Mouse (Mus musculus): ENCODE measurements around the gene Rsf1. TPM values are rescaled to one million over a fixed set of nuclear protein-coding genes. Genes with fewer than 3 reads are reported as not detected.
A peak's percentile ranks its signal among the peaks of the same experiment; 100 is the strongest.

Gene Rsf1
- polyA plus RNA-seq, 1 experiment from 2014 or later: 34.9 TPM

DNA sequence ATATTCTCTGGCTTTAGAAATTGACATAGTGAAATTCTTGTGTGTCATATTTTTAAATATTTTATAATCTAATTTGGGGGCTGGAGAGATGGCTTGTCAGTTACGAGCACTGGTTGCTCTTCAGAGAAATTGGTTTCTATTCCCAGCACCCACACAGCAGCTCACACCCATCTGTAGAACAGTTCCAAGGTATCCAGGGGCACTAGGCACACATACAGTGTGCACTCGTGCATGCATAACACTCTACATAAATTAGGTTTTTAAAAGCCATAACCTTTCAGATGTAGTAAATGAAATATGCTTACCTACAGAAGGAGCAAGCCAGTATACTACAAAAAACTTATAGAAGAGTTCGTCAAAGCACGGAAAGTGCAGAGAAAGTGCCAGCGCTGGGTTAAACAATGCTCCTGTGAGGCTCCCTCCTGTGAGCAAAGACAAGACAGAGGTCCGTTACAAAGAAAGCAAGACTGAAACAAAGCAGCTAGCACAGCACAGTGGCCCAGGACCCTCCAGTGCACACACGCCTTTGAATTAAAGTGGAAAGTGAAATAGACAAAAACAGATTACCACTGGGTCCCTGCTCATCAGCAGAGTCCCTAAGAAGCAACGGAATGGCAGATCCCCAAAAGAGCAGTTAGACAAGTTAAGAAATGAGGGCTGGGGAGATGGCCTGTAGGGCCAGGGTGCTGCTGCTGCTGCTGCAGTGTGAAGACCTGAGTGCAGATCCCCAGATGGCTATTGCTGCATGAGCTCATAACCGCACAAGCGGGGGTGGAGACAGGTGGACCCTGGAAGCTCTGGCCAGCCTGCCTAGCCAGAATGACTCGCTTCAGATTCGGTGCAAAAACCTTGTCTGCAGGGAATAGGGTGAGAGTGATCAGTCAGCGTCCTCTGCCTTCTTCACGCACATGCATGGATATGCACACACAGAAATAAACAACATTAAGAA lies 149.3 kb downstream of the Rsf1 start:
- no peak for ATAC-seq (ENCODE audit: insufficient number of reproducible peaks, insufficient read depth, low FRiP score, low TSS enrichment, low read depth)
- Histone ChIP-seq H3K4me3 (no peak overlapping the region), H3K4me2 (no peak overlapping the region), H3K27me3 (no peaks in the 10 kb centered on the region), H3K9ac (no peak overlapping the region), H3K9me3 (no peaks in the 10 kb centered on the region), H3K4me1 (no peaks in the 10 kb centered on the region), H3K27ac (no peak overlapping the region; the same call in 1 of the 2 replicates), H3K36me3 (peaks cover 19% of the 10 kb centered on the region)
- 61% methylated on average over 14 of the region's 14 CpGs for WGBS

DNA sequence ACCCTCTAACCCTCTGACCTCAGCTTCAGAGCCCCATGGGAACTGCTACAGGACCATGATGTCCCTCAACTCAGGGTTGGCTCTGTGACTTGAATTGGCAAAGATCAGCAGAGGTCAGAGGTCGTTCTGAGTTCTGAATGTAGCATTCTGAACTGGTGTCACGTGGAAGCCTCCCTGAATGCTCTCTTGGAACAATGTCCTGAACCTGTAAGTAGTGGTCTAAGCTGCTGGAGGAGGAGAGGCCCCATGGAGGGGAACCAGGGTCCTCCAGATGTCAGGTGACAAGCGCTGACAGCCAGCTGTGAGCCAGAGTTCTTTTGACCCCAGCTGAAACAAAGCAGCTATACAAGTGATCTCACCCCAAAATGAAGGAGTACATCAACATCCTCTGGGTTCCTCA lies 150.7 kb downstream of the Rsf1 start:
- H3K9me3 ChIP-seq: no peaks in the 10 kb centered on the region
- WGBS: 58% methylated on average over 3 of the region's 3 CpGs
- no peaks in the 10 kb centered on the region for H3K4me1 ChIP-seq
- H3K4me3 ChIP-seq: no peak overlapping the region
- peaks cover 15% of the 10 kb centered on the region for H3K36me3 ChIP-seq
- no peak overlapping the region for H3K4me2 ChIP-seq
- H3K27me3 ChIP-seq: no peaks in the 10 kb centered on the region
- no peak overlapping the region for H3K9ac ChIP-seq
- no peak overlapping the region for H3K27ac ChIP-seq
- ATAC-seq (ENCODE audit: insufficient number of reproducible peaks, insufficient read depth, low FRiP score, low TSS enrichment, low read depth): no peak

DNA sequence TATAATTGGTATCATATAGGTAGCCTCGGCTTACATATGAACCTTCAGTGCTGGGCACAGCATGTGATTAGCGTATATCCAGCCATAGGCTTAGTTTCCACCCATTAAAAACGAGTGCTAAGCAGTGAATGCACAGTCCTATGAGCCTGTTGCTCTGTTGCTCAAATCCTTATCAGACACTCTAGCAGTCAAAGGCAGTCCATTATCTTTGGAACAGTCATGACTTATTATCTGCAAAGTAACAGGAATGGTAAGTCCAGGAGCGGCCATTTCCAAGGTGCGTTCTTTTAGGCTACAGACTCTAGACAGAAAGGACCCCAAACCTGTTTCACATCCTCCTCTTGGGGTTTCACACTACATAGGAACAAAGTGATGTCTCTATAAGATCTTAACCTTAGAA lies 153.9 kb downstream of the Rsf1 start:
- no peak for ATAC-seq (ENCODE audit: insufficient number of reproducible peaks, insufficient read depth, low FRiP score, low TSS enrichment, low read depth)
- H3K4me1 ChIP-seq: peaks cover 10% of the 10 kb centered on the region
- no peak overlapping the region for H3K9ac ChIP-seq
- no peaks in the 10 kb centered on the region for H3K36me3 ChIP-seq
- no peak overlapping the region for H3K27ac ChIP-seq
- H3K9me3 ChIP-seq: no peaks in the 10 kb centered on the region
- WGBS: 88% methylated on average over 5 of the region's 5 CpGs
- no peak overlapping the region for H3K4me2 ChIP-seq
- H3K4me3 ChIP-seq: no peak overlapping the region
- H3K27me3 ChIP-seq: peaks cover 10% of the 10 kb centered on the region

DNA sequence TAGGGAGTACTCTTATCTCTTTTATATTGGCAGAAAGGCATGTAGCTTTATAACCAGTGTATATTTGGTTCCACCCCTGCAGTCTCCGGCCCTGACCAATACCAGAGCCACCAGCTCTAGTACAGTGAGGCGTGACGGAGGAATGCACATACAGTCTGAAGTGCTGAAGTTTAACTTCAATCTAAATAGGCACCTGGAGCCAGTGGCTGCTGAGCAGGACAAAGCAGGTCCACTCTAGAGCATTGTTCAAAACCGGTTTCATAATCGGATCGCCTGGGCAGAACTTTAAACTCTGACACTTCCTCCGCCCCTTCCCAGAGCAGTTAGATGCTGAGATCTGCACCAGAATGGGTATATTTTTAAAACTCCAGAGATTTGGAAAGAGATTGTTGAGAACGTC lies 155.3 kb downstream of the Rsf1 start:
- no peak overlapping the region for H3K4me2 ChIP-seq
- peaks cover 10% of the 10 kb centered on the region for H3K4me1 ChIP-seq
- H3K27me3 ChIP-seq: peaks cover 10% of the 10 kb centered on the region
- no peak overlapping the region for H3K27ac ChIP-seq
- H3K9ac ChIP-seq: no peak overlapping the region
- no peak for ATAC-seq (ENCODE audit: insufficient number of reproducible peaks, insufficient read depth, low FRiP score, low TSS enrichment, low read depth)
- WGBS: 83% methylated on average over 8 of the region's 8 CpGs
- H3K4me3 ChIP-seq: no peak overlapping the region
- H3K36me3 ChIP-seq: no peaks in the 10 kb centered on the region
- H3K9me3 ChIP-seq: no peaks in the 10 kb centered on the region

DNA sequence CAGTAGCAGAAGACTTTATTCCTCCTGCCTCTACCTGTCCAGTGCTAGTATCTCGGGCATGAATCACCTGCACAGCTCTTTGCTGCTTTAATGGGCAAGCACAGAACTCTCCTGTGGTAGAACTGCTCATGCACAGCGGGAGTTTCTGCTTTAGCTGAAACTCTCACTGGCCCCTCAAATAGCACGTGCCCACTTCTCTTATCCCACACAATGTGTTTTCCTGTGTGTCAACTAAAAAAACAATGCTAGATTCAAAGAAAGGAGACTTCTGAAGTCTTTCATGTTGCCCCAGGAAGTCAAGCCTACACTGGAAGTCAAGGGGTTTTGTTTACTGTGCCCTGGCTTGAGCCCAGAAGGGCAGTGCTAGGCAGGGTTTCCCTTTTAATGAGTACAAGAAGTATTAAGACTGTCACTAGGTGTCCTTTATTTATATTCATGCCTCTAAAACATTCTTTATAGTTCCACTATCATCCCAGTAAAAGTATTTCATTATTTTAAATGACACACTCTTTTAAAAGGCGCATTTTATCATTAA lies 156.3 kb downstream of the Rsf1 start:
- Histone ChIP-seq H3K4me2 (no peak overlapping the region), H3K9ac (no peak overlapping the region), H3K9me3 (no peaks in the 10 kb centered on the region), H3K4me3 (no peak overlapping the region), H3K27ac (no peak overlapping the region), H3K4me1 (peaks cover 10% of the 10 kb centered on the region), H3K36me3 (no peaks in the 10 kb centered on the region), H3K27me3 (peaks cover 10% of the 10 kb centered on the region)
- no peak for ATAC-seq (ENCODE audit: insufficient number of reproducible peaks, insufficient read depth, low FRiP score, low TSS enrichment, low read depth)
- WGBS: 52% methylated on average over 4 of the region's 4 CpGs

DNA sequence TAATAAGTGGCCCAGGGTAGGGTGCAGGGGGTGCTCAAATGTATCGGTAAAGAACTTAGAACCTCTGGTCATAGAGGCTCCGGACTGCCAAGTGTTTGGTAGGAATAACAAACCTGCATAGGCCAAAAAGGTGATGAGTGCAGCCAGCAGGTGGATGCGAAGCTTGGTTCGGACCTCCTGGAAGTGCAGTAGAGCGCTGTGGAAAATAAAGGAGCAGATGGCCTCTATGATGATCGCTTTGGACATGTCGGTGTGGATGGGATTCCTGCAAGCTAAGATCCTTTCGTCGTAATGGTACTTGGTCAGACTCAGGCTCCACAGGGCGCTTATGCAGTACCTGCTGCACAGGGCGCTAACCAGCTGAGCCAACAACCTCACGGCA lies 157.6 kb downstream of the Rsf1 start:
- WGBS: 7% methylated on average over 12 of the region's 12 CpGs
- H3K36me3 ChIP-seq: no peaks in the 10 kb centered on the region
- peaks cover 10% of the 10 kb centered on the region for H3K4me1 ChIP-seq
- H3K4me2 ChIP-seq: peak overlapping the region; percentile 95
- no peak overlapping the region for H3K27ac ChIP-seq
- H3K9ac ChIP-seq: peak overlapping the region; percentile 77
- H3K9me3 ChIP-seq: no peaks in the 10 kb centered on the region
- peaks cover 10% of the 10 kb centered on the region for H3K27me3 ChIP-seq
- H3K4me3 ChIP-seq: peak overlapping the region; percentile 60
- peak; percentile 21; the same call in 1 of the 2 replicates for ATAC-seq (ENCODE audit: insufficient number of reproducible peaks, insufficient read depth, low FRiP score, low TSS enrichment, low read depth)

DNA sequence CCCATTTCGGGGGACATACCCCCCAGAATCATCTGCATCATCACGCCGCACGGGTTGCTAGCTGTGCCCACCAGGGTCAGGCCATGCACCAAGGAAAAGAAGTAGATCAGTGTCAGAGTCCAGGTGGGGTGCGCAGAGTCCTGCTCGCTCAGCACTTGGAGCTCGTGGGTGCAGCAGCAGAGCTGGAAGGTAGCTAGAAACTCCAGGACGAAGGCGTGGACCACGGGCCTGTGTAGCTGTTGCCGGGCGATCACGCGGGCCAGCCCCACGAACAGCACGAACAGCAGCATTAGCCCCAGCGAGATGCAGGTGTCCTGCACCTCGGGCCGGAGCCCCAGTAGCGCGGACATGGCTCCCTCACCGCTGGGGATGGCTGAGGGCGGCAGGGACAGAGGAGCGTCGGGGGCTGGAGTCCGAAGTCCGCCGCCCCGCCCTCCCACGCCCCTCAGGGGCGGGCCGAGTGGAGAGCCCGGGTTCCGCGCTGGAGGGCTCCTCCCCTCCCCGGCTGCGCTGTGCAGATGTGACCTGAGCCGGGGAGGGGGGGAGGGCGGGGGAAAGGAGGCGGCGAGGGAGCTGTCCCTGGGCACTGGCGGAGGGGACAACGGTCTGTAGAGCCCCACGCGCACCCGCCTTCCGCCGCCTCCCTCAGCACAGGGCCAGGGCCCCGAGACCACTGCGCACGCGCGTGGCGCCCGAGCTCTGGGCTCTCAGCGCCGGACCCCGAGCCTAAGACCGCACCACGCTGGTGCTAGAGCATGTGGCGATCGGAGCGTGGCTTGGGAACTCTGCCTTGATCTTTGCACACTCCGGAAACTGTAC lies 158.2 kb downstream of the Rsf1 start, which contains the start of gene Aqp11:
TSS of gene Aqp11 (minus strand) at position 652 of the 819 bp plus-strand sequence.
- H3K9ac ChIP-seq: peak within 1 kb of the TSS; percentile 77
- H3K36me3 ChIP-seq: no peaks in the 10 kb centered on the region
- H3K27me3 ChIP-seq: peaks cover 10% of the 10 kb centered on the region
- no peak within 1 kb of the TSS for H3K27ac ChIP-seq
- H3K4me1 ChIP-seq: peaks cover 10% of the 10 kb centered on the region
- 2% methylated on average over 52 of the region's 64 CpGs for WGBS
- peak; percentile 91 for ATAC-seq (ENCODE audit: insufficient number of reproducible peaks, insufficient read depth, low FRiP score, low TSS enrichment, low read depth)
- peak within 1 kb of the TSS; percentile 60 for H3K4me3 ChIP-seq
- H3K9me3 ChIP-seq: no peaks in the 10 kb centered on the region
- H3K4me2 ChIP-seq: peak within 1 kb of the TSS; percentile 95

DNA sequence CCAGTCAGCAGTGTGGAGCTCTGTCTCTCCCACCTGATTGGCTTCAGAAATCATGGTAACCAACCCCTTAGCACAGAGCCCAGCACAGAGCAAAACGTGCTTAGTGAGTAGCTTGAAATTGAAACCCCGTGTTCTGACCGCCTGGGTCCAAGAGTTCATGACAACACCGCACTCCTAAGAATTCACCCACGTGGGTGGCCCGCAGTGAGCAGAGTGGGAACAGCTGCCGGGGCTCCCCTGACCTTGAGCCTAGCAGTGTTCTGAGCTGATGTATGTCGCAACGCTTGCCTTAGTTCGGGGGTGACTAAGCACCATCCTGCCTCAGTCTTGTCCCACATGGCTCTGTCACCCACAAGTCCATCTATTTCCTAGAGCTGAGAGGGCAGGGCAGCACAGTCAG lies 161.3 kb downstream of the Rsf1 start:
- Histone ChIP-seq H3K9me3 (no peaks in the 10 kb centered on the region), H3K9ac (no peak overlapping the region), H3K36me3 (no peaks in the 10 kb centered on the region), H3K4me2 (no peak overlapping the region), H3K4me3 (no peak overlapping the region), H3K27me3 (peaks cover 10% of the 10 kb centered on the region), H3K27ac (no peak overlapping the region), H3K4me1 (peaks cover 13% of the 10 kb centered on the region)
- ATAC-seq (ENCODE audit: insufficient number of reproducible peaks, insufficient read depth, low FRiP score, low TSS enrichment, low read depth): no peak
- 24% methylated on average over 10 of the region's 10 CpGs for WGBS

DNA sequence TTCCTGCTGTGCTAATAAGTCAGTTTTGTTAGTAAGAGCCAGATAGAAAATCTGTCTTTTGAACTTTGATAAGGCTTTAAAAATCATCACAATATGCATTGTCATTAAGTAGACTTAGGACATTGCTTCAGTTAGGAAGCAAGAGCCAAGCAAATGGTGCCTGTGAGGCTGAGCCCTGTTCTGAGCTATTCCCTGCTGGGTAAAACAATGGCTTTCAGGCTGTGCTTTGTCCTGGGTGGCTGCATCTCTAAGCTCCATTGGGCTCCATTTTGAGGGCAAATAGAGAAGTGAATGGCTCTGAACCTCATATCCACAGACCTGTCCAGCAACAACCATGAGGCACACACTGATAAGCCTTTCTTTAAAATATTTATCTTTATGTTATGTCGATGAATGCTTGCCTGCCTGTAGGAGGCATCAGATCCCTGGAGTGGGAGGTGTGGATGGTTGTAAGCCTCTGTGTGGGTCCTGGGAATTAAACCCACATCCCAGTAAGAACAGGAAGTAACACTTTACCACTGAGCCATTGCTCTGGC lies 162.1 kb downstream of the Rsf1 start:
- 21% methylated on average over 1 of the region's 1 CpGs for WGBS
- peaks cover 9% of the 10 kb centered on the region for H3K27me3 ChIP-seq
- no peak overlapping the region for H3K9ac ChIP-seq
- H3K9me3 ChIP-seq: no peaks in the 10 kb centered on the region
- no peak overlapping the region for H3K4me3 ChIP-seq
- no peak overlapping the region for H3K27ac ChIP-seq
- no peak overlapping the region for H3K4me2 ChIP-seq
- H3K36me3 ChIP-seq: no peaks in the 10 kb centered on the region
- no peak for ATAC-seq (ENCODE audit: insufficient number of reproducible peaks, insufficient read depth, low FRiP score, low TSS enrichment, low read depth)
- peaks cover 12% of the 10 kb centered on the region for H3K4me1 ChIP-seq

All from embryonic facial prominence, embryonic 13.5 days (tissue).